Comparison of ENCODE assay signal across 7 mouse cellular contexts in genomic region chr10:29338355-29339056, GRCm38 (mm10).
A peak's percentile ranks its signal among the peaks of the same experiment; 100 is the strongest.
DNase-seq lines count a peak whose midpoint lies in the region.

No protein-coding gene starts in this region.

- DNase-seq in CD4-positive, CD25-positive, alpha-beta regulatory T cell, adult 2 months (ENCODE audit: low read depth, low spot score): peak; percentile 87
- peak; percentile 41 for DNase-seq in MEL-GATA-1-ER (ENCODE audit: extremely low read depth, low read depth)
- DNase-seq in cerebellum, adult 18-20 months: peak; percentile 65 to 69
- DNase-seq in frontal cortex, postnatal 14 days (ENCODE audit: low spot score in 2 of 2): peak; percentile 14 to 54
- DNase-seq in kidney, postnatal 10 days: peak; percentile 74
- DNase-seq in lung, adult 18-20 months: peak; percentile 63
- DNase-seq in right cerebral cortex, adult 2 months (ENCODE audit: low spot score in 2 of 2): peak; percentile 84 to 85

Comparison
In these comparisons a context has a peak if more than half of its experiments do, and no peak if none do; other contexts are left out.
1. Peak in every context shown above with its lines: DNase-seq.
2. DNase-seq: peak in every context shown above with its lines; median percentile 87 in CD4-positive, CD25-positive, alpha-beta regulatory T cell, adult 2 months; 84 in right cerebral cortex, adult 2 months; 74 in kidney, postnatal 10 days; 67 in cerebellum, adult 18-20 months; 63 in lung, adult 18-20 months; 41 in MEL-GATA-1-ER; 34 in frontal cortex, postnatal 14 days.